Mouse (Mus musculus): ENCODE results near the gene Plekho1. TPM values are rescaled to one million over a fixed set of nuclear protein-coding genes. Genes with fewer than 3 reads are reported as not detected.

Plekho1 gene
- polyA plus RNA-seq, 1 experiment, result 103 TPM

DNA sequence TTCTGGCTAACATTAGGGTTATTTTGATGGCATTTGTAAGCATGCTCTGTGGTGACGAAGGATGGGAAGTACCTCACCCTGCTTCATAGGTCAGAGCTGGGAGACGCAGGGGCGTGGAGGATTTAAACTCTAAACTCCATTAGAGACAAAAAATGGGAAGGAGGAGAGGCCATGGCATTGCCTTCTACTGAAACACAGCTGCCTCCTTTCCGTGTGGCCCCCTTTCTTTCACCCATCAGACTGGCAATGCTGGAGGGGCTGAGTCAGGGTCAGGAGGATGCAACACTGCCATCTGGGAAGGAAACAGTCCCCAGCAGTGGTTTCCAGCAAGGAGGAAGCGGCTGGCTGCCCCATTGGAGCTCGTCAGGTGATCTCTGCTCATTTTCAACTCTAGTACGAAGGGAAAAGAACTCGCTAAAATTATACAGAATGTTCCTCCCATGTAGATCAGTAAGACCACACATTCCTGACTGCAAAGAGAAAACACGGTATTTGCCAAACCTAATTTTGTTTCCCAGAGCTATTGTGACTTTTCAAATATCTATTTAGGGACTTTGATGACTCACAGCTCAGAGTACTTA, 5.2 kb upstream of the Plekho1 start:
- Histone ChIP-seq H3K4me3 (ENCODE audit: insufficient read depth, poor library complexity, severe bottlenecking) (no peak overlapping the region), H3K27me3 (ENCODE audit: control insufficient read depth, insufficient read depth, insufficient read length) (no peaks in the 10 kb centered on the region), H3K79me2 (ENCODE audit: control insufficient read depth, insufficient read depth) (no peaks in the 10 kb centered on the region), H3ac (ENCODE audit: control insufficient read depth, insufficient read length, low read depth) (no peak overlapping the region), H3K36me3 (ENCODE audit: control insufficient read depth, insufficient read depth) (no peaks in the 10 kb centered on the region), H3K79me3 (ENCODE audit: low read depth) (no peaks in the 10 kb centered on the region)
- TF ChIP-seq CTCF (IDR thresholded peaks at IDR 0.05; ENCODE audit: control insufficient read depth, insufficient read depth, insufficient read length) (no peak), FOSL1 (IDR thresholded peaks at IDR 0.05; ENCODE audit: insufficient read depth, low read length, poor library complexity, severe bottlenecking) (no peak), MYOG (IDR thresholded peaks at IDR 0.05; ENCODE audit: control insufficient read depth, extremely low read depth, insufficient read length) (no peak), USF1 (IDR thresholded peaks at IDR 0.05; ENCODE audit: low read depth) (no peak), MAX (IDR thresholded peaks at IDR 0.05) (no peak), MYOD1 (IDR thresholded peaks at IDR 0.05; ENCODE audit: control insufficient read depth, insufficient read length, low read depth) (no peak), CEBPB (IDR thresholded peaks at IDR 0.05; ENCODE audit: low read depth) (no peak)

DNA sequence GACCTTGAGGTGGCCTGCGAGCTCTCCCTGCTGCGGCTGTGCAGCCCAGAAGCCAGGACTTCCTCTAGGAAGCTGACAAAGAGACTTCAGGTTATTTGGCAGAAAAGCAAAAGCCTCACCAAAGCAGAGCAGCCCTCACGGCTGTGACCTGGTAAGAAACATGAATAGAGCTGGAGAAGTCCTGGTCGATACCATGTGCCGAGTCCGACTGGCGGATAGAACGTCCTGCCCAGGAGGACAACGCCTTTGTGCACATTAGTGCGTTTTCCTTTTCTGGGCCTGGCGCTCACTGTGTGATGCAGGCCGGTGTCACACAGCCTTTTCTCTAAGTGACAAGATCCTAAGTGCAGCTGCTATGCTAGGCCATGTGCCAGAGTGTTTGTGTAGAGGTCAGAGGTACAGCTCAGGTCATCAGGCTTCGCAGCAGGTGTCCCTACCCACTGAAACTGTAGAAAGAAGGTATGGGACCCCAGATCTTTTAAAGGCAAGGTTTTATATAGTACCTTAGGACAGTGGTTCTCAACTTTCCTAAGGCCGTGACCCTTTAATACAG, 4.4 kb upstream of the Plekho1 start:
- TF ChIP-seq FOSL1 (IDR thresholded peaks at IDR 0.05; ENCODE audit: insufficient read depth, low read length, poor library complexity, severe bottlenecking), result no peak
- peak; percentile 22 for TF ChIP-seq MYOD1 (IDR thresholded peaks at IDR 0.05; ENCODE audit: control insufficient read depth, insufficient read length, low read depth)
- no peaks in the 10 kb centered on the region for H3K27me3 ChIP-seq (ENCODE audit: control insufficient read depth, insufficient read depth, insufficient read length)
- peaks cover under 1% of the 10 kb centered on the region for H3K79me3 ChIP-seq (ENCODE audit: low read depth)
- no peak overlapping the region for H3ac ChIP-seq (ENCODE audit: control insufficient read depth, insufficient read length, low read depth)
- no peaks in the 10 kb centered on the region for H3K36me3 ChIP-seq (ENCODE audit: control insufficient read depth, insufficient read depth)
- peaks cover 4% of the 10 kb centered on the region for H3K79me2 ChIP-seq (ENCODE audit: control insufficient read depth, insufficient read depth)
- no peak overlapping the region for H3K4me3 ChIP-seq (ENCODE audit: insufficient read depth, poor library complexity, severe bottlenecking)

DNA sequence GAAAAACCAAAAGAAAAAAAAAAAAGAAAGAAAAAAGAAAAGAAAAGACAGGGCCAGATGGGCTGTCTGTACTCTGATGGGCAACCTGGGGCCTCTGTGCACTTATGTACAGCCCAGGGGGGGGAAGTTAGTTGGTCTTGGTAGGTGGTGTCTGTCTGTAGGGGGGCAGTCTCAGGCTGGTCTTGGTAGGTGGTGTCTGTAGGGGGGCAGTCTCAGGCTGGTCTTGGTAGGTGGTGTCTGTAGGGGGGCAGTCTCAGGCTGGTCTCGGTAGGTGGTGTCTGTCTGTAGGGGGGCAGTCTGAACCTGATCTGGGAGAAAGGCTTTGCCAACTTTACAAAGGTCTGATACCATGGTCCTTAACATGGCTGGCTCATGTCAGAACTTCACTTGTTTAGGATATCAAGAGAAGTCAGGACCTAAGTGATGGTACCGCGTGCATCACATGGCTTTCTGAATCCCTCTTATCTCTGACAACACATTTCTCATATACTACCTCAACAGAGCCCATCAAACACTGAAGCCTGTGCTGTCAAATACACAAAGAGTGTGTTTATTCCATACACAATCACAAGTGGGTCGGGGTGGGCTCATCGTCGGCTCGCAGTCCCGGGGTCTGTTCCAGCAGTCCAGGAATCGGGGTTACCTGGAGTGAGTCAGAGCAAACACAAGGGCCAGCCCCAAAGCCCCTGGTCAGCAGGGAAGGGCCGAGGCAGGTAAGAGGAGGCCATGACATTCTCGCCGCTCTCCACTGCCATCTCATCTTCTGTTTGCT, 3.7 kb upstream of the Plekho1 start:
- Histone ChIP-seq H3ac (ENCODE audit: control insufficient read depth, insufficient read length, low read depth) (no peak overlapping the region), H3K27me3 (ENCODE audit: control insufficient read depth, insufficient read depth, insufficient read length) (no peaks in the 10 kb centered on the region), H3K79me2 (ENCODE audit: control insufficient read depth, insufficient read depth) (peaks cover 10% of the 10 kb centered on the region), H3K36me3 (ENCODE audit: control insufficient read depth, insufficient read depth) (no peaks in the 10 kb centered on the region), H3K79me3 (ENCODE audit: low read depth) (peaks cover 7% of the 10 kb centered on the region), H3K4me3 (ENCODE audit: insufficient read depth, poor library complexity, severe bottlenecking) (no peak overlapping the region)
- TF ChIP-seq MYOG (IDR thresholded peaks at IDR 0.05; ENCODE audit: control insufficient read depth, extremely low read depth, insufficient read length) (no peak), MAX (IDR thresholded peaks at IDR 0.05) (no peak), USF1 (IDR thresholded peaks at IDR 0.05; ENCODE audit: low read depth) (no peak), FOSL1 (IDR thresholded peaks at IDR 0.05; ENCODE audit: insufficient read depth, low read length, poor library complexity, severe bottlenecking) (no peak), MYOD1 (IDR thresholded peaks at IDR 0.05; ENCODE audit: control insufficient read depth, insufficient read length, low read depth) (no peak), CEBPB (IDR thresholded peaks at IDR 0.05; ENCODE audit: low read depth) (no peak), CTCF (IDR thresholded peaks at IDR 0.05; ENCODE audit: control insufficient read depth, insufficient read depth, insufficient read length) (no peak)

DNA sequence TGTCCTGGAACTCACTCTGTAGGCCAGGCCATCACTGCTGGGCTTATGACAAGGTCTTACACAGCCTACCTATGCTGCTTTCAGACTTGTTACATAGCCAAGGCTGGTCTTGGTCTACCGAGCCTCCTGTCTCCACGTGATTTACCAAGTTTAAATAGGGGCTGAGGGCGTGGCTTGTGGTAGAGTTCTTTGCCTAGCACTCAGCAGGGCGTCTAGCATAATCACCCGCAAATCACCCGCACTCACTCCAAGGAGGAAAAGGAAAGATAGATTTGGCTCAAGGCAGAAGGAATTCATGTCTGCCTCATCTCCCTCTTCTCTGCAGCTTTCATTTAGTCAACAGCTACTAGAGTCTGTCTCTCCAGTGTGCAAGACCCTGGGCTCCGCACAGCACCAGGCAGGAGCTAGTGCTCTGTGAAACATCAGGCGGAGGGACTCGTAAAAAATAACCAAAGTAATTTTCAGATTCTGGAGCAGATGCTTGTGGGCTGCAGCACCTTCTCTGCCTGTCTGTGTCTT, 1.5 kb upstream of the Plekho1 start:
- TF ChIP-seq MYOD1 (IDR thresholded peaks at IDR 0.05; ENCODE audit: control insufficient read depth, insufficient read length, low read depth), result no peak
- TF ChIP-seq USF1 (IDR thresholded peaks at IDR 0.05; ENCODE audit: low read depth), result peak; percentile 85
- no peaks in the 10 kb centered on the region for H3K27me3 ChIP-seq (ENCODE audit: control insufficient read depth, insufficient read depth, insufficient read length)
- peaks cover 33% of the 10 kb centered on the region for H3K79me2 ChIP-seq (ENCODE audit: control insufficient read depth, insufficient read depth)
- no peak overlapping the region for H3ac ChIP-seq (ENCODE audit: control insufficient read depth, insufficient read length, low read depth)
- H3K79me3 ChIP-seq (ENCODE audit: low read depth), result peaks cover 23% of the 10 kb centered on the region
- H3K36me3 ChIP-seq (ENCODE audit: control insufficient read depth, insufficient read depth), result peaks cover 8% of the 10 kb centered on the region
- no peak overlapping the region for H3K4me3 ChIP-seq (ENCODE audit: insufficient read depth, poor library complexity, severe bottlenecking)

DNA sequence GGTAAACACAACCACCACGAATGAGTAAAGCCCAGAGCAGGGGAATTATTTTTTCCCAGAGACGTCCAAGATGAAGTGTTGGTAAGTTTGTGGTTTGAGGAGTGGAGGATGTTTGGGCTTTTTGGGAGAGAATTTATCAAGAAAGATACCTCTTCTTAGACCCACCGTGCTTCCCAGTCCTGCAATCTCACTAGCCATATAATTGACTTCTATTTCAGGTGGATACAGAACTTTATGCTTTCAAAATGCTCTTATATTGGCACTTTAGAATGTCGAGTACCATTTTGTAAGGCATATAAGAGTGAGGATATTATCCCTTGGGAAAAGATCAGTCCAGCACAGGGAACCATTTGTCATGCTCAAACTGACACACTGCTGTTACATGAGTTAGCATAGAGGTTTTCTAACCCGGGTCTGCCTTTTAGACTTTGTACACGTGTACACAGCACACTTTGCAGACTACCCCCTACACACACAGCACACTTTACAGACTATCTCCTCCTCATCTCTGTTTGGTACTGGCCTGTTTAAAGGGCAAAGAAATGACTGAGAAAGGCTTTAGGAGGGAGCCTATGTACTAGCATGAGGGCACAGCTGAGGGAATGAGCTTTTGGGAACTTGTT, 761 bp upstream of the Plekho1 start:
- H3ac ChIP-seq (ENCODE audit: control insufficient read depth, insufficient read length, low read depth), result no peak overlapping the region
- H3K36me3 ChIP-seq (ENCODE audit: control insufficient read depth, insufficient read depth), result peaks cover 13% of the 10 kb centered on the region
- peaks cover 36% of the 10 kb centered on the region for H3K79me2 ChIP-seq (ENCODE audit: control insufficient read depth, insufficient read depth)
- no peak for TF ChIP-seq CTCF (IDR thresholded peaks at IDR 0.05; ENCODE audit: control insufficient read depth, insufficient read depth, insufficient read length)
- peaks cover 23% of the 10 kb centered on the region for H3K79me3 ChIP-seq (ENCODE audit: low read depth)
- no peaks in the 10 kb centered on the region for H3K27me3 ChIP-seq (ENCODE audit: control insufficient read depth, insufficient read depth, insufficient read length)
- H3K4me3 ChIP-seq (ENCODE audit: insufficient read depth, poor library complexity, severe bottlenecking), result peak overlapping the region; percentile 68

Data from C2C12 (cell line).